Mouse (Mus musculus): ENCODE results near the gene Mbtd1.

DNA sequence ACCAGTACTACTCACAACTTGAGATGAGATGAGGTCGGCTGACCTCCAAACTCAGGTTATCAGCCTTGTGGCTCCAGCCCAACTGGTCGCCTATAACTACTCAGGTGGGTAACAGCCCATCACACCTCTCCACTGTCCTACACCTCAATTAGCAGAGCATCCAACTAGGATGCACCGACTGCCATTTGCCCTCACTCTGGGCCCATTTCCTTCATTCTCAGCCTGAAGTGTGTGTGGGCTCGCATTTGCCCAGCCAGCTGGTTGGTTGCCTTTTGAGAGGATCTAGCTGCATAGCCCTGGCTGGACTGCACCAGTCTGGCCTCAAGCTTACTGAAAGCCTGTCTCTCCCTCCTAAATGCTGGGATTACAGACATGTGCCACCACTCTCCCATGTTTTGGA lies 72.1 kb downstream of the Mbtd1 start:
- TF ChIP-seq CTCF (IDR thresholded peaks at IDR 0.05) (no peak), EP300 (IDR thresholded peaks at IDR 0.05) (no peak)
